Mouse (Mus musculus) lung, postnatal 25 days (tissue): ENCODE results near the gene Zfp84.
A peak's percentile ranks its signal among the peaks of the same experiment; 100 is the strongest.

Source experiments
- DNase-seq: peaks from one replicate; pipeline ENCODE4 v3.0.0; 2022; ENCODE audit warnings: low spot score

The Zfp84 gene

GRCm38 (mm10) chr7:29815910-29816429 lies 47.6 kb downstream of the Zfp84 start, which contains the start of gene Zfp790:
TSS of gene Zfp790 (plus strand) at chr7:29816114.
- peak; percentile 95 for DNase-seq

- peak; percentile 81 for DNase-seq
These were observed 50.4 kb downstream of the Zfp84 start for GRCm38 (mm10) chr7:29818619-29819254.

- no peak for DNase-seq
These were observed 59.6 kb downstream of the Zfp84 start for GRCm38 (mm10) chr7:29828001-29828400.
